Mouse (Mus musculus) gastrocnemius, postnatal 25 days (tissue): ENCODE measurements around the gene Higd2a. TPM values are rescaled to one million over a fixed set of nuclear protein-coding genes. Genes with fewer than 3 reads are reported as not detected.

Experiments
- DNase-seq: peaks from one replicate; pipeline ENCODE4 v3.0.0; 2022
- long read RNA-seq, 2 experiments: library from polyadenylated mRNA; stranded (forward); transcript quantifications; one replicate each; pipeline ENCODE4 v2.0.0; 2021
- total RNA-seq, 2 experiments: library from RNA; stranded (reverse); gene quantifications; 1 replicate in 1 of 2; 2 replicates in 1 of 2; pipeline ENCODE4 v1.2.3; 2021

Higd2a gene
- 100 to 1,000 TPM; 144 to 150 TPM for total RNA-seq
- long read RNA-seq, experiment 1, transcript Higd2a-201 (2 exons, 648 nt) = major isoform, 322 of 326 reads
- long read RNA-seq, experiment 1, partial matches to known transcripts = 0 of 326 reads
- long read RNA-seq, experiment 1, other reads (novel, unspliced or antisense) = 4 of 326 reads
- long read RNA-seq, experiment 2, transcript Higd2a-201 (2 exons, 648 nt) = major isoform, 192 of 196 reads
- long read RNA-seq, experiment 2, partial matches to known transcripts = 3 of 196 reads
- long read RNA-seq, experiment 2, other reads (novel, unspliced or antisense) = 1 of 196 reads

DNA sequence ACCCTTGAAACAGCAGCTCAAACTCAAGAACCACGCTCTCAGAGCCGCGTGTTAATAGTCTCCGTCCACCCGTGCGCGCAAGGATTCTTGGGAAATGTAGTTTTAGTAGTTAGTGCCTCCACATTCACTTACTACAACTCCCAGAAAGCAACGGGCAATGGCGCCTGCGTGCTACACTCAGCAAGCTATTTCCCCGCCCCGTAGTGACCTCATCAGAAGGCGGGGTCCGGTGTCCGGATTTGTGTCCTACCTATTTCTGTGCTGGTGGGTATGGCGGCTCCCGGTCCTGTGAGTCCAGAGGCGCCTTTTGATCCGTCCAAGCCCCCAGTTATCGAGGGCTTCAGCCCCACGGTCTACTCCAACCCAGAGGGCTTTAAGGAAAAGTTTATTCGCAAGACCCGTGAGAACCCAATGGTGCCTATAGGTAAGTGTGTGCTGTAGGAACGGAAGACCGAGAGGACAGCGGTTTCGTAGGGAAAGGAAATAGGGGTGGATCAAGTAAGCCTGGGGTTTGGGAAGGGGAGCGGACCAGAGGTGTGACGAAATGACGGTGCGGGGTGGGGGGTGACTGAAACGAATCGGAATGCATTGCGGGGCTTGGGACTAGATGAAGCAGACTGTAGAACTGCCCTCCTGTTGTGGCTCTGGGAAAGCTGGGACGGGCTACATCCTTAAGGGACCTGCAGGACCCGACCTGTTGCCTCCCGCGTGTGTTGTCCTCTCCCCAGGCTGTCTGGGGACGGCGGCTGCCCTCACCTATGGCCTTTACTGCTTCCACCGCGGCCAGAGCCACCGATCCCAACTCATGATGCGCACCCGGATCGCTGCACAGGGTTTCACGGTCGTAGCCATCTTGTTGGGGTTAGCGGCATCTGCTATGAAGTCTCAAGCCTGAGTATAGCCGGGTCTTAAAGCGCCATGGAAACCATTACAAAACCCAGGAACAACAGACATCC, at the start of gene Higd2a, which contains the start of gene Nop16:
TSS of gene Higd2a (plus strand) at position 212 of the 956 bp plus-strand sequence.
TSS of gene Nop16 (minus strand) at position 95 of the 956 bp plus-strand sequence.
- DNase-seq = peak; percentile 95

DNA sequence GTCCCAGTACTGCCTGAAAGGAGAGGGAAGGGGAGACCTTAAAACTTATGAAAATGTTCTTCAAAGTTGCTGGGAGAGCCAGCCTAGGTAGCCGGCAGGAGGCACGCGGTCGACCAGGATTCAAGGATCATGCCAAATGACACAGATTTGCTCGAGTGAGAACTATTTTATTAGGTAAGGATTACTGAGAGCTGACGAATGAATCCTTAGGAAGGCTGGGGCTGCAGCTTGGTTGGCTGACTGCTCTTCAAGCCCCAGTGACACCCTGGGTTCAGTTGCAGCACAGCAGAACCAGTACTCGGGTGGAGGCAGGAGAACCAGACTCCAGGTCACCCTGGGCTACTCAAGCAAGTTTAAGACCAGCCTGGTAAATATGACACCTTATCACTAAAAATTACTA, 42.0 kb upstream of the Higd2a start:
- DNase-seq = no peak

DNA sequence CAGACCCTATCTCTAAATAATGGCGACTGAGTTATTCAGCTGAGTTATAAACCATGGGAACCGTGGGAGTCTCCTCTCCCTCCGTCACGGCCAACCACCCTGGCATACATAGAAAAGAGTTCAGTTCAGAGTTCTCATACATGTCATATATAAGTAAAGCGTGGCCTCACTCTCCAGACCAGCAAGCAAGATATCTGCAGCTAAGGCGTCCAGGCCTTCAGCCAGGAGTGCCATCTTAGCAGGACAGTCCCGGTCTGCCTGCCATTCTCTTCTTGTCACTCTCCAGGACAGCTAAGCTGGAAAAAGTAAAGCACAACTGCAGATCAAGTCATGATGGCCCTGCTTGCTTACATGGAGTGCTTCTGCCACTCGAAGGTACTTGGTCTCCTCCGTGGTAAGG, 33.8 kb upstream of the Higd2a start:
- no peak for DNase-seq

DNA sequence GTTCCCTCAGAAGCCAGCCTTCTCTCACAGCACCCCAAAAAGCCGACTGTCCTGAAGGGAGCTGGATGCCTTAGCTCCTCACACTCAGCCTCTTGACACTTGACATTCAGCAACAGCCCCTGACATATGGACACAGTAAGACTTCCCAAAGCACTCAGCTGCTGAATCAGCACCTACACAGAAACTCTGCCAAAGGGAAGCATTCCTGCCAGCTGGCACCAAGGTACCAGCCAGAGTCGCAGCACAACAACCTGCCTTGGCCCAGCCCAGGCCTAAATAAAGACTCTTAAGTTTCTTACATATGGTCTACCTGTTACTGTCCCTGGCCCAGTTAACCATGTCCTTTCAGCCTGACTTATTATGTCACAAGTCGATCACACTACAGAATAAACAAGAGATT, 33.2 kb upstream of the Higd2a start:
- peak; percentile 75 for DNase-seq

DNA sequence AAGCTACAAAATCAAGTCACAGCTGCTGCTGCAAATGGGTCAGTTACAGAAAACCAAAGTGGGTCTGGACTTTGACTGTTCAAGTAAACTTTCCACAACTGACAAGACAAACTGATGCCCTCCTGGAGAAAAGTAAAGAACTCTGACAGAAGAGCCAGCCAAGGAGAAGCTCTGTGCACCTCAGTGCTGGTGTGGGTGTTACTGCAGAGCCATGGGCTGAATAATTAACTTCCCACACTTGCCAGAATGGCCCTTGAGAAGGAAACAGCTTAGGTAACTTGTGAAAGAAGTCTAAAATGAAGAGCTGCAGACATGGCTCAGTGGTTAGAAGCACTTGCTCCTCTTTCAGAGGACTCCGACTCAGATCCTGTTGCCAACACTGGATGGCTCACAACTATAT, 32.4 kb upstream of the Higd2a start:
- DNase-seq = no peak

DNA sequence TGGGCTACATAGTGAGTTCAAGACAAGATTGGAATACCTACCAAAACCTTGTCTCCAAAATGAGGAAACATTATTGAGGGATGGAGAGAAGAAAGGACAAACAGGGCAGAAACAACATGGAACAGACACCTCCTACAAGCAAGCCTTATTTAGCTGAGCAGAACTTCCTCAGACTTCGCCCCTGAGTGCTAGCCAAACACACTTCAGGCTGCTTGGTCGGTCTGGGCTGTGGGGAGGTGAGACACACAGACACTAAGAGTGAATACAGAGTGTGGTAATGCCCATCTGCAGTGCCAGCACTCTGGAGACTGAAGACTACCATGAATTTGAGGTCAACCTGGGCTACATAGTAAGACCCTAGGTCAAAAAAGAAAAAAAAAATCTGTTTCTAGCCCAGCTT, 30.4 kb upstream of the Higd2a start:
- DNase-seq = no peak

DNA sequence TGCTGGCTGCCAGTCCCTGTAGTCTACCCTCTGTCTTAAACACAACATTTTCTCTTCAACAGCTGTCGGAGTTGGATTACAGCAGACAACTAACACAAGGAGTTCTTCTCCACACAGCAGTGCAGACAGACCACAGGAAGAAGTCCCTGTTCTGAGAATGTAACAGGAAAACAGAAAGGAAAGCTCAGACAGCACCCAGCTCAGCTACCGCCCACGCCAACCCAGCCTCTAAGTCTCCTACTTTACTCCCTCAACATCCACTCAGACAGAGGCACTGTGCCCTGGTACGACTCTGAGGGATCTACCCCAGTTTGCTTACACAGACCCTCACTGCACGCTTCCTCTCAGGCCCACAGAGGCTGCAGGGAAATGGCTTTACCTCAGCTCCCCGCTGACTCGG, 29.4 kb upstream of the Higd2a start:
- no peak for DNase-seq

DNA sequence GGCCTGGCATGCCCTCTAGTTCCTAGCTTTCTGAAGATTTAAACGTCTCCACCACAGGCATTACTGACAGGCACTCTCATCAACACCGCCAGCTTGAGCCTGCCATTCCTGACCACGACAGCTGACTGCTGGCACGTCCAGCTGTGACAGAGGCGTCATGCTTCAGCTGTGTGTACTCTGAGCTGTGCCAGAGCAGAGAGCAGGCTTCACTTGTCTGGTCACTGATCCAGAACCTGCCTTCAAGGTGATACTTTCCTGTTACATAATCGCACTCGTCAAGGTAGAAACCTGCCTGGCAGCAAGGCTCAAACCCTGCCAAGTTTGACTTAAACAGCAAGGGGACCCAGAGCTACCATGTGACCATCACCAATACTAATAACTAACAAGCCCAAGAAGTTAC, 27.4 kb upstream of the Higd2a start:
- DNase-seq = peak; percentile 54

DNA sequence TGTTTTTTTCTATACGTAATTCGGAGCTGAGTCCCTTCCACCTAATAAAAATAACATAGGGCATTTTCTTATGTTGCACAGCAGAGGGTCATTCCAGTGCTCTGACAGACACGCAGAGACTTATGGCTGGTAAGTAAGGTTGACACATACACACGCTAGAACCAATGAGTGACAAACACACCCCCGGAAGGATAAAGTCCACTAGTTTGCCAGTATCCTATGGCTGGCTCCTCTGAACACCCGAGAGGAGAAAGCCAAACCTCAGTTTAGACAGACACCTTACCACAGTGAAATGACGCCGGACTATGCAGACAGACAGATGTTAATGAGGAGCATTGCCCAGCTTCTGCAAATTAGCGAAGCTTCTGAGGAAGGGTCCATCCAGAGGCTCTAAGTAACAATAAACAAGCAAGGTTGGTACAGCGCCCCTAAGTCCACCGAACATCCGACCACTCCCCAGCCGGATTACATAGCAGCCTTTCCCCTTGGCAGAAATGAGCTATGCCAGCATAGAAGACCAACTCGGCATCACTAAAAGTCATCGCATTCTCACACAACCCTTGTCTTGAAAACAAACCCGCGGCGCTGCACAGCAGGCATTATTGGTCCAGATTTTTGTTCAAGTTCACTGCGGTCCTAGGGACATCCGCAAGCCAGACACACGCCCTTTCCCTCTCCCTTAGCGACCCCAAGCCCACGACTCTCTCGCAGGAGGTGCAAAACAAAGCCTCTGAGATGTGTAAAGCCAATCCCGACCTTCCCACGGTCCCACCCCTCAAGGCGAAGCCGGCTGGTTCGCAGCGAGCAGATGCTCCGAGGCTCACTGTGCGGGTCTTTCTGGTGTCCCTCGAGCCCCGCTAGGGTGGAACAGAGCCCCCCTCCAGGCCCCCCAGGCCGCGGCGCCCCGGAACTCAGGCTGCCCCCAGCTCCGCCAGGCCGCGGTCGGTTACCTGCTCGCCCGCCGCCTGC, 25.5 kb upstream of the Higd2a start:
- no peak for DNase-seq

DNA sequence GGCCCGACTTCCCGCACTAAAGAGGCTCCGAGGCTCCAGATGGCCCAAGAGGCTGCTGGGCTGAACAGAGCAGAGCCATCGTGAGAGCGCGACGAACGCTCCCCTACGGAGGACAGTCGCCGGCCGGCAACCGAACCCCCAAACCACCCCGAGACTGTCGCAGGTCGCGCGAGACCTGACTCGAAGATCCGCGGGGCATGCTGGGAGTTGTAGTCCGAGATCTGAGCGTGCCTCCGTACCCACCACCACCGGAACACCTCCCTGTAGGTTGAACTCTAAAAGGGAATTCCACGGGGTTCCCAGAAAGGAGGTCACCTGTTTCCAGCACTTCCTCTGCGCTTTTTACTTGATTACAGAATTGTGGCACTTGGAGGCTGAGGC, 24.8 kb upstream of the Higd2a start, which contains the start of gene 4833439L19Rik:
TSS of gene 4833439L19Rik (minus strand) at position 235 of the 381 bp plus-strand sequence.
- DNase-seq = peak; percentile 90

DNA sequence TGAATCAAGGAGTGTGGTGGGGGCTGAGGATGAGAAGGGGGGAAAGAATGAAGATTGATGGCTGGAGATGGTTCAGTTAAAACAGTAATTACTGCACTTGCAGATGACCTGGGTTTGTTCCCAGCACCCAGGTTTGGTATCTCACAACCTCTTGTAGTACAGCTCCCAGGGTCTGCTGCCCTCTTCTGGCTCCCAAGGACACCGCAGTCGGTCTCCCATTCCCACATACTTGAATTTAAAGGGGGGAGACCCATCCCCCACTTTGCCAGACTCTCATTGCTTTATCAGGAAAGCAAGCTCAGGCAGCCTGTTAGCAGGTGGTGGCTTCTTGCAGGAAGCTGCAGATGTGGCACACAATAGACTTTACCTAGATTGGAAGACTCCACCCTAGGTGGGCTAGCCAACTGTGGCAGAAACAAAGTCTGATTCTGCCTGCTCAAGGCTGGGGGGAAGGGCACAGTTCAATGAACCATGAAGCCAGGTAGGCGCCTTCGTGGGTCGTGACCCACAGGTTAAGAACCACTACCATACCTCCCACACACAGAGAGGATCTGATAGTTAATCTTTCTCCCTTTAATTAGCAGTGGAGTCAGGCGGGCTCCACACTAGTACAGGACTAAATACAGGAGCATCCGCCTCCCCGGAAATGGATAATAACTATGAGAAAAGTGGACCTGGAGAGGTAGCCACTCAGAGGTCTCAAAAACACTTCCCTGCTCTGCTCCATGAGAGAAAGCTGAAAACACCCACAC, 24.2 kb upstream of the Higd2a start:
- DNase-seq = peak; percentile 31

DNA sequence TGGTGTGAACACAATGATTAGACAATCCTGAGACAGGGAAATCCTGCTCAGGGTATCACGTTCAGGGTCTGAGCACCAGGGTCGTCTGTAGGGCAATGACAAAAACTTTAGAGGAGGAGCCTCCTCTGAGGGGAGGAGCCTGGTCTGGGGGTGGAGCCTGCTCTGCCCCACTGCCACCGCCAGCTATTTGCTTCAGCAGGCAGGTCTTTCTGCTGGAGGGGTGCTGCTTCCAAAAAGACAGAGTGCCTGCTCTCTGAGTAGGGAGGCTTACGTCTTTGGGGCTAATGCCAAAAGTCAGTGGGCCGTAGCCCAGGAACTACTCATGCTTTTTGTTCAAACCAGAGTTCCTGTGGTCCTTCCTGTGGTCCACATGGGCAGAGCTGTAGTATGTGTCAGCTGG, 21.6 kb upstream of the Higd2a start:
- no peak for DNase-seq

DNA sequence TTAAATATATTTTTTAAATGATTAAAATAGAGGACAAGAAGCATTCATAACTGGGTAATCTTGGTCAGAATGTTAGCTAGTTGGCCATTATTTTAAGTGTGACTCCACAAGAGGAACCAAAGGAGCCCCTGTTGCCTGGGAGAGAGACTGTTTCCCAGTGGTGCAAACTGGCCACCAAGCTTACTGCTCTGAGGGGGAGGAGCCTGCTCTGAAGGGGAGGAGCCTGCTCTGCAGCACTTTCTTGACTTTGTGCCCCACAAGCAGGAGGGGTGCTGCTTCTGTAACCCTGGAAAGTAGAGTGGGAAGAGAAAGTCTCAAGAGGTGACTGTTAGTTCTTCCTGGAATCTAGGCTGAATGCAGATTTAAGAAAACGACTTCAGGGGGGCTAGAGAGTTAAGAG, 20.7 kb upstream of the Higd2a start:
- no peak for DNase-seq

DNA sequence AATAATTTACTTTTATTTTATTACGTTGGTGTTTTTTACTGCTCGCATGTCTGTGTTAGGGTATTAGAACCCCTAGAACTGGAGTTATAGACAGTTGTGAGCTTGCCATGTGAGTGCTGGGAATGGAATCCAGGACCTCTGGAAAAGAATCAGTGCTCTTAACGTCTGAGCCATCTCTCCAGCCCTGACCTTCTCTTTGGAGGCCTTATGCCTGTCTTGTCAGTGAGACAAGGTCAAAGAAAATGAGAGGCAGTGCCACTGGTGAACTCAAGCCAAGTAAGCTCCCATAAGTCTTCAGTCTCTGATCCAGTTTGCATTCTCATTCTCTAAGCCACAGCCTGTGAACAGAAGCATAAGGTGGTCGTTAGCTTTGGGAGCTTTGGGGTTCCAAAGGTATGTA, 19.3 kb upstream of the Higd2a start:
- no peak for DNase-seq

DNA sequence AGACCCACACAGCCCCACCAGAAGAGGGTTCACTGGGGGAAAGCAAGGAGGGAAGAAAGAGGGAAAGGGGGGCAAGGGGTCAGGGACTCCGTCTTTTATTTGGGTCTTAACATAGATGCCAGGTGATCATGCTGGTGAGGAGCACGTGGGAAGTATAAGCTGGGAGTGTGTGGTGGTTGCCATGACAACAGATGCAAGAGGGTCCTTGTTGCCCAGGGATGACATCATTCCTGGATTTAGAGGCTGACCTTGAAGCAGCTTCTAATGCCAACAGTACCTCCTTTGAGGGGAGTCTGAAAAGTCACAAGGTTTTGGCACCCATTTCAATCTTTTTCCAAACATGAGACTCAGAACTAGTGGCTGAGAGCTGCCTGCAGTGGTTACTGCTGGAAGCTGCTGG, 18.4 kb upstream of the Higd2a start:
- no peak for DNase-seq

DNA sequence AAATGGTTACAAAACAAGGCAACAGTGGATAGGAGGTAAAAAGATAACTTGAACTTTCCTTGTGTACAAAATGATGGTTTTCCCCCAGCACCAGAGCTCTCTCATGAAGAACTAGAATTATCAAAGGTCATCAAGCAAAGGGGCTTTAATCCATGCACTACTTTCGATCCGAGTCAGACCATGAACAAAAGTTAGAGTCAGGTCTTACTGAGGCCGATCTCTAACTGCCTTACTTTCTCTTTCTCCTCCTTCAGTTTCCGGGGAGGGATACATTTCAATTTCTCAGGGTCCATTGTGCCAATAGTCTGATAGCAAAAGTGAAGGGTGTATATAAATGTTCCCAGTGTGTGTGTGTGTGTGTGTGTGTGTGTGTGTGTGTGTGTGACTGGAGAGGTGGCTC, 17.4 kb upstream of the Higd2a start:
- no peak for DNase-seq

DNA sequence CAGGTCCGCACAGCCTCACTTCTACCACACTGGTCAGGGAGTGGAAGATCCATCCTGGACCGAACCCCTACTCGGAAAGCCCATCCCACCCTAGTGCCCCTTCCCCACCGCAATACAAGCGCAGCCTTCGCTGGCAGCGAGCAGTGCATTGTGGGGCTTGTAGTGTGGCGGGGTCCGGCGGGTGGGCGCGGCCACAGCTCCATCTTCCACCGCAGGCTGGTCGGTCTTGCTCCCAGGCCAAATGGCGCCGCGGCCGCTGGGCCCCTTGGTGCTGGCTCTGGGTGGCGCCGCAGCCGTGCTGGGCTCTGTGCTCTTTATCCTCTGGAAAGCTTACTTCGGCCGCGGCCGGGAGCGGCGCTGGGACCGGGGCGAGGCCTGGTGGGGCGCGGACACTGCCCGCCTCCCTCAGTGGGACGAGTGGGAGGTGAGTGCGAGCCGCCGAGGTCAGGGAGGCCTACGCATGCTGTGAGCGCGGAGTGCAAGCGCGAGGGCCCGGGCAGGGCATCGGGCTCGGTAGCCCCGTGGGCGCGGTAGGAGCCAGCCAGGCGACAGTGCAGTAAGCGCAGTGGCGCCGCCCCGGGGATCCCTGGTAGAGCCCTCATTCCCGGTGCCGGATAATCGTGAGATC, 15.0 kb upstream of the Higd2a start, which contains the start of gene Arl10:
TSS of gene Arl10 (plus strand) at position 162 of the 628 bp plus-strand sequence.
- DNase-seq = peak; percentile 76

DNA sequence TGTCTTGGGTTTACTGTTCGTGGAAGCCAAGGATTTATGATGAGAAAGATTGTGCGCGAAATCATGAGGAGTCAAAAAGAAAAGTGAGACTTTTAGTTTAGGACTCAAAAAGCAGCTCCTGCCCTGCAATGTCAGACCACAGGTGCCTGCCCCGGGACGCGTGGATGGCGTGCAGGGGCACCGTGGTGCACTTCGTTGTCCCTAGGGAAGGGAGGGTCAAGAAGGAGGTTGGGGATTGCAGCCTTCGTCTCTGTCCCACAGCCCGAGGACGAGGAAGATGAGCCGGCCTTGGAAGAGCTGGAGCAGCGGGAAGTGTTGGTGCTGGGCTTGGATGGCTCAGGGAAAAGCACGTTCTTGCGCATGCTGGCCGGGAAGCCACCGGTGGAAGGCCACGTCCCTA, 14.5 kb upstream of the Higd2a start:
- DNase-seq = no peak

DNA sequence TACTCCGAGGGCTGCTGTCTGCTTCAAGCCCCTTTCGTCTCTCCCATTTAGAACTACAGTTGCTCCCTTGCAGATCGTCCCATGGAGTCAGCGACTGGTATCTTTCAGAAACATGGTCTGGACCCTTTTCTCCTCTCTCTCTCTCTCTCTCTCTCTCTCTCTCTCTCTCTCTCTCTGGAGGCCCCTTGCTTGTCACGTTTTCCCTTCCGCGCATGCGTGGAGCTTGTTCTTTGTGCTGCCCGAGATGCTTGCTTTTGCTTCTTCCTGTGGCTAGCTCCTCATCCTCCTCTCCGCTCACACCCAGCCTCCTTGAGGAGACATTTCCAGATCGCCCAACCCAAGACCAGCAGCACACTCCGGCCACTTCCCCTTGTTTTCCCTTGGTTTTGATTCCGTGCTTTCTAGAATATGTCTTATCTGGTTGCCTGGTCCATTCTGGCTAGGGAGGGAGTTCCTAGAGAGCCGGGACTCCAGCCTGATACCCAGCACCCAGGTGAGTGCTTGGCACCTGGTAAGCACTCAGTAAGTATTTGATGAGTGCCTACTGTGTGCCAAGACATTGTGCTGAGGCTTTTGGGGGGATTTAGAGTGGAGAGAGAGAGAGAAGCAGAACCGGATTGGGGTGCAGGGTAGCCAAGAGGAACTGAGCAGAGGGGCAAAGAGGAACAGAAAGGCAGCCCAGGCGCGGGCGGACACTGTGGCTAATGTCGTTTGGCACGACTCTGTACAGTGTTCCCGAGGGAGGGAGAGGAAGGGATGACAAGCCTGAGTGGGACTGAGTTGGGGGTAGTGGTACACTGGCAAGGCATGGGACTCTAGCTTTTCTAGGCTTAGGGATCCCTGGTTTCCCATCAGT, 12.1 kb upstream of the Higd2a start:
- DNase-seq = no peak

DNA sequence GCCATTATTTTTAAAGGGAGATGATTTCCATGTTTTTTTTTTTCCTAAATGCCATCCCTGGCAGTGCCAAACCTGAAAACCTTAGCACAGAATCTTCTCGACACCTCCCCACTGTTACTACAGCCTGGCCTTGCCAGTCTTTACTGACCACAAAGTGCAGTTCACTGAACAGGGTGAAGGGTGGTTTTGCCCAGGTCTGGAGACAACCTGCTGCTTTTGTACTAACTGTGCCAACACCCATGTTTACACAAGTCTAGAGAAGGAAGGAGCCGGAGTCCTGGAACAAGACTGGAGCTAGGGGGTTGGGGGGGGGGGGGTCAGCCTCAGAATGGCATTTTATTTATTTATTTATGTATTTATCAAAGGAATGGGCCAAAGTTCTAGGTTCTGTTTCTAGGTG, 8.6 kb upstream of the Higd2a start:
- DNase-seq = no peak
